Mouse (Mus musculus) left cerebral cortex, adult 2 months (tissue): ENCODE results near the gene Rnf34. TPM values are rescaled to one million over a fixed set of nuclear protein-coding genes. Genes with fewer than 3 reads are reported as not detected.
A peak's percentile ranks its signal among the peaks of the same experiment; 100 is the strongest.

Experiments used
- DNase-seq, 2 experiments: peaks; one replicate each; pipeline ENCODE4 v3.0.0; 2021 to 2022; ENCODE audit warnings: low spot score in 2 of 2, mixed read lengths in 1 of 2; ENCODE audit errors: extremely low spot score in 1 of 2
- H3K27ac ChIP-seq: fragments of 200-600 bp; 2 replicates; pipeline ENCODE4 v1.8.1; 2022
- H3K4me3 ChIP-seq: fragments of 200-600 bp; 2 replicates; pipeline ENCODE4 v1.8.1; 2022
- CTCF ChIP-seq: fragments of 200-600 bp; IDR thresholded peaks from 2 replicates; pipeline ENCODE4 v1.8.1; 2022; ENCODE audit warnings: antibody characterized with exemption, mild to moderate bottlenecking, moderate library complexity
- intact Hi-C: fragments of 180-260 bp; cut with DNase I; formaldehyde crosslinking; loops from one replicate; pipeline ENCODE4 v1.15.1; 2025
- total RNA-seq, 2 experiments: library from RNA; stranded (reverse); gene quantifications; 2 replicates each; pipeline ENCODE4 v1.2.3; 2021

The Rnf34 gene
- total RNA-seq, 2 experiments from 2014 or later, result 51.5 to 56.3 TPM

GRCm38 (mm10) chr5:122876671-122877070 is 26.8 kb downstream of the Rnf34 start:
- intact Hi-C loops, result no loop called here
- no peak for TF ChIP-seq CTCF
- H3K4me3 ChIP-seq, result no peak overlapping the region
- no peak overlapping the region for H3K27ac ChIP-seq
- DNase-seq, result no peak

GRCm38 (mm10) chr5:122880241-122880980 is 30.6 kb downstream of the Rnf34 start:
- no peak for DNase-seq
- TF ChIP-seq CTCF, result no peak
- no peak overlapping the region for H3K4me3 ChIP-seq
- H3K27ac ChIP-seq, result no peak overlapping the region
- intact Hi-C loops, result no loop called here

GRCm38 (mm10) chr5:122881313-122881712 is 31.5 kb downstream of the Rnf34 start:
- DNase-seq, result peak; percentile 60 to 70
- Histone ChIP-seq H3K4me3 (no peak overlapping the region), H3K27ac (no peak overlapping the region)
- intact Hi-C loops, result no loop called here
- TF ChIP-seq CTCF, result peak; percentile 89

GRCm38 (mm10) chr5:122882256-122883050 is 32.6 kb downstream of the Rnf34 start:
- Histone ChIP-seq H3K27ac (no peak overlapping the region), H3K4me3 (no peak overlapping the region)
- TF ChIP-seq CTCF, result no peak
- intact Hi-C loops, result no loop called here
- DNase-seq, result no peak

- no peak for DNase-seq
- intact Hi-C loops, result no loop called here
- Histone ChIP-seq H3K4me3 (no peak overlapping the region), H3K27ac (no peak overlapping the region)
- TF ChIP-seq CTCF, result no peak
Measured at GRCm38 (mm10) chr5:122883237-122883636, 33.4 kb downstream of the Rnf34 start.

GRCm38 (mm10) chr5:122883652-122884235 is 33.9 kb downstream of the Rnf34 start:
- no peak overlapping the region for H3K27ac ChIP-seq
- intact Hi-C loops, result no loop called here
- no peak overlapping the region for H3K4me3 ChIP-seq
- no peak for DNase-seq
- TF ChIP-seq CTCF, result no peak

- no peak overlapping the region for H3K27ac ChIP-seq
- DNase-seq, result no peak
- no peak overlapping the region for H3K4me3 ChIP-seq
- no peak for TF ChIP-seq CTCF
- intact Hi-C loops, result no loop called here
Measured at GRCm38 (mm10) chr5:122884594-122885348, 34.9 kb downstream of the Rnf34 start.

GRCm38 (mm10) chr5:122887033-122887432 is 37.2 kb downstream of the Rnf34 start:
- no peak for DNase-seq
- Histone ChIP-seq H3K27ac (no peak overlapping the region), H3K4me3 (no peak overlapping the region)
- intact Hi-C loops, result no loop called here
- no peak for TF ChIP-seq CTCF

GRCm38 (mm10) chr5:122887926-122888611 is 38.2 kb downstream of the Rnf34 start:
- DNase-seq, result no peak
- intact Hi-C loops, result no loop called here
- Histone ChIP-seq H3K27ac (no peak overlapping the region), H3K4me3 (no peak overlapping the region)
- no peak for TF ChIP-seq CTCF

GRCm38 (mm10) chr5:122888612-122889214 is 38.9 kb downstream of the Rnf34 start:
- intact Hi-C loops, result no loop called here
- no peak overlapping the region for H3K4me3 ChIP-seq
- no peak for DNase-seq
- no peak for TF ChIP-seq CTCF
- no peak overlapping the region for H3K27ac ChIP-seq

- Histone ChIP-seq H3K4me3 (no peak overlapping the region), H3K27ac (no peak overlapping the region)
- no peak for DNase-seq
- no peak for TF ChIP-seq CTCF
- intact Hi-C loops, result no loop called here
Measured at GRCm38 (mm10) chr5:122890396-122890795, 40.5 kb downstream of the Rnf34 start.
